Mouse (Mus musculus) embryonic fibroblast, embryonic 13.5 days (primary cell): ENCODE measurements around the gene Gm26602.

ENCODE experiments used
- CTCF ChIP-seq: IDR thresholded peaks from 2 replicates; pipeline ENCODE4 v1.5.1; 2011; ENCODE audit warnings: mild to moderate bottlenecking, control low read depth, low read length, moderate library complexity, borderline replicate concordance; ENCODE audit not compliant: insufficient read depth
- POLR2A ChIP-seq: IDR thresholded peaks from 2 replicates; pipeline ENCODE4 v1.6.1; 2011; ENCODE audit warnings: low read depth, mild to moderate bottlenecking, control low read depth, low read length, moderate library complexity

GRCm38 (mm10) chr10:79955691-79956090 is 45.0 kb downstream of the Gm26602 start:
- no peak for TF ChIP-seq CTCF
- TF ChIP-seq POLR2A, result no peak
